Mouse (Mus musculus) limb, embryonic 15.5 days (tissue): Measurements from ENCODE around the gene C1qtnf6. TPM values are rescaled to one million over a fixed set of nuclear protein-coding genes. Genes with fewer than 3 reads are reported as not detected.

ENCODE experiments used
- ATAC-seq: fragments of 200-750 bp; cut with Nextera tagmentation; 2 replicates; pipeline ENCODE4 v1.8.0; 2017; ENCODE audit warnings: low read depth, moderate TSS enrichment; ENCODE audit not compliant: insufficient number of reproducible peaks, low FRiP score, low TSS enrichment
- H3K27ac ChIP-seq: fragments of 300-500 bp; sonication (generic); 2 replicates; pipeline ENCODE4 v1.5.1; 2015; ENCODE audit warnings: moderate library complexity, mild to moderate bottlenecking, inconsistent platforms
- H3K27me3 ChIP-seq: fragments of 300-500 bp; sonication (generic); 2 replicates; pipeline ENCODE4 v1.6.1; 2015; ENCODE audit warnings: inconsistent platforms
- H3K36me3 ChIP-seq: fragments of 300-500 bp; sonication (generic); 2 replicates; pipeline ENCODE4 v1.6.1; 2015; ENCODE audit warnings: inconsistent platforms
- H3K4me1 ChIP-seq: fragments of 300-500 bp; sonication (generic); 2 replicates; pipeline ENCODE4 v1.6.1; 2015; ENCODE audit warnings: inconsistent platforms
- H3K4me2 ChIP-seq: fragments of 300-500 bp; sonication (generic); 2 replicates; pipeline ENCODE4 v1.6.1; 2015; ENCODE audit warnings: mild to moderate bottlenecking, inconsistent platforms
- H3K4me3 ChIP-seq: fragments of 300-500 bp; sonication (generic); 2 replicates; pipeline ENCODE4 v1.5.1; 2015; ENCODE audit warnings: mild to moderate bottlenecking, inconsistent platforms
- H3K9ac ChIP-seq: fragments of 300-500 bp; sonication (generic); 2 replicates; pipeline ENCODE4 v1.6.1; 2015; ENCODE audit warnings: inconsistent platforms
- H3K9me3 ChIP-seq: fragments of 300-500 bp; sonication (generic); 2 replicates; pipeline ENCODE4 v1.6.1; 2016; ENCODE audit warnings: inconsistent platforms
- WGBS: fragments of 180-500 bp; shearing (Covaris S2); methylation state at CpG from one replicate; pipeline ENCODE4 v1.1.7; 2015; 5-methylcytosine and 5-hydroxymethylcytosine counted together
- polyA plus RNA-seq: library from polyadenylated mRNA; unstranded; fragments of >200 nt; fragmentation: Nextera tagmentation; extraction: Ambion mirVana; gene quantifications from 2 replicates; pipeline ENCODE4 v1.2.1, GENCODE M21; 2015

The C1qtnf6 gene
- 52.3 and 60.8 TPM in 2 replicates for polyA plus RNA-seq

DNA sequence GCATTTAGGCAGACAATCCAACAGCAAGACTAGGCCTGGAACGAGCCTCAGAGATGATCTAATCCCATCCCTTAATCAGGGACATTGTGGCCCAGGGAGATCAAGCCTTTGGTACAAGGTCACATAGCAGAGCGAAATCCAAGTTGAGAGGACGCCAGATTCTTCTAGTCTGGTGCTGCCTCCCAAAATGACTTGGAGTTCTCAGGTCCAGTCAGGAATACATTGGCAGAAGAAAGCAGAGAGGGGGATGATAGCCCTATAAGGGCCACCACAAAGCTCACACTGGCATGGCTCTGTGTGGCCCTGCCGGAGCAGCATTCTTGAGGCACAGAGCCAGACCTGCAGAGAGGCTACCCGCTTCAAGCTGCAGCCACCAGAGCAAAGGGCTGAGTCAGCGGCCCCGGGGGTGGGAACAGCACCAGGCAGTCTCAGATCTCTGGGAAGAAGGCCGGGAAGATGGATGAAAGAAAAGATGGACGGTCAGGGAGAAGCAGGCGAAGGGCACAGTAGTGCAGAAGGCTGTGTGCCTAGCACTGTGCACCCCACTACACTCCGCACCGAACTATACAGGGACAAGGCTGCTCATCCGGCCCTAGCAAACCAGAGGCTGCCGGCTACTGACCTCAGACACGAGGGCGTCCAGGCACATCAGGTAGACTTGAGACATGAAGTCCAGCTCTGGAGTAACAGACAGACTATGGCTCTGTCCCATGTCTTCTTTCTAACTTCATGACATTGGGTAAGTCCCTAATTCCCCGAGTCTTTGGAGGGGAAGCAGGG lies at the start of gene C1qtnf6:
Gene C1qtnf6, minus strand, starts transcription at position 746 of the 780 bp plus-strand sequence.
- Histone ChIP-seq H3K36me3 (0 out of 2 replicates have a peak, but pooled peaks cover 3% of the 10 kb centered on the region), H3K4me2 (peak within 1 kb of the TSS; percentile 56), H3K4me1 (peaks cover 46% of the 10 kb centered on the region), H3K9ac (peak within 1 kb of the TSS; percentile 28; the same call in 1 of the 2 replicates), H3K27me3 (no peaks in the 10 kb centered on the region), H3K9me3 (no peaks in the 10 kb centered on the region), H3K27ac (peak within 1 kb of the TSS; percentile 82), H3K4me3 (peak within 1 kb of the TSS; percentile 32)
- ATAC-seq, result no peak
- 69% methylated on average over 17 of the region's 17 CpGs for WGBS

DNA sequence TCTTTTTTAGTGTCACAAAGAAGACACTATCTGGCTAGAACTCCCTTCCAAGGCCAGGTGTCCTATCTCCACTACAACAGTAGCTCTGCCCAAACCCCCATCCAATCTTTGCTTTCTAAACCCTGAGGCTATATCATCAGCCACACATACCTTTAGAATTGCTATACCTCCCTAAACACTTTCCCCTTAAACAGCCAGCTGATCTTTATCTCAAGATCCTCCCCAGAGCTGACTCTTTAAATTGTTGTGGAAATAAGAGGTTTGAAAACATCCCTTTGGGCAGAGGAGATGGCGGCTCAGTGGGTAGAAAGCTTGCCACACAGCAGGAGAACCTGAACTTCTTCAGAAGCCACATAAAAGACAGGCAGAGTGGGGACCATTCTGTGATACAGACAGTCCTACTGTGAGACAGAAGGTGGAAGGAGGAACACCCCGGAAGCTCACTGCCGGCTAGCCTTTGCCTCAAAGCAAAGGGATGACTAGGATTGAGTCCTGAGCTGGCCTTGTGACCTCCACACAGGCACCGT lies 45.1 kb upstream of the C1qtnf6 start:
- H3K4me2 ChIP-seq, result no peak overlapping the region
- 40% methylated on average over 4 of the region's 4 CpGs for WGBS

DNA sequence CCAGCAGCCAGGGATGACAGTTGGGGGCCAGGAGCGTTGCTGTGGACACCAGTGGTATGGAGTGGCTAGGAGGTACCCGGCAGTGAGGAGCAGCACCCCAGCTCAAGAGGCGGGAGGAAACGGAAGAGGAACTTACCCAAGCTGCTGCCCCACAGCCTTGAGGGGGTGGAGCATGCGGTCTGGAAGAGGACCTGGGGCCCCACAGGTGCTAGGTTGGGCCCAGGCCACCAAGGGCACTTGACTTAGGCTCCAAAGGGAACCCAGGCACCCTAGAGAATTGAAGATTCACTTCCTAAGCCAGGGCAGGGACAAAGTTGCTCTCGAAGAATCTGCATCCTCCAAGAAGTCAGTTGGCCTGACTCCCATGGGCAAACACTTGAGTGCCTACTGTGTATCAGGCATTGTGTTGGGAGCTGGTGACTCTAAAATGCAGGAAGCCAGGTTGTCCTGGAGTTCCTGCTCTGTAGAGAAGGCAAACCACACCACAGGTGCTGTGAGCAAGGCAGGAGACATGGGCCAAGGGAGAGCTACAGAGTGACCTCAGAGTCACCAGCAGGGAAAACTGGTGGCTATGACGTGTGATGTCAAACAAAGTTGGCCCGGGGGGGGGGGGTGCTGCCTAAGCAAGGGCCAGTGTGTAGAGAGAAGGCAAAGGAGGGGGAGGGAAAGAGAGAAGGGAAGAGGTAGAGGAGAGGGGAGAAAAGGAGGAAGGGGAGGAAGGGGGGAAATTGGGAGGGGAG lies 41.6 kb upstream of the C1qtnf6 start, which contains the start of gene Rac2:
Gene Rac2, minus strand, starts transcription at position 126 of the 740 bp plus-strand sequence.
- H3K27me3 ChIP-seq, result 0 out of 2 replicates have a peak, but pooled peaks cover 2% of the 10 kb centered on the region
- no peak within 1 kb of the TSS for H3K4me3 ChIP-seq
- no peaks in the 10 kb centered on the region for H3K9me3 ChIP-seq
- no peaks in the 10 kb centered on the region for H3K36me3 ChIP-seq
- WGBS, result 78% methylated on average over 8 of the region's 8 CpGs
- no peaks in the 10 kb centered on the region for H3K4me1 ChIP-seq
- ATAC-seq, result no peak
- H3K27ac ChIP-seq, result no peak within 1 kb of the TSS
- H3K4me2 ChIP-seq, result no peak within 1 kb of the TSS
- no peak within 1 kb of the TSS for H3K9ac ChIP-seq

More for the DNA sequence above, 45.1 kb upstream of the C1qtnf6 start:
- Histone ChIP-seq H3K4me3 (no peak overlapping the region), H3K36me3 (no peaks in the 10 kb centered on the region), H3K4me1 (peaks cover 13% of the 10 kb centered on the region), H3K9ac (no peak overlapping the region), H3K27ac (no peak overlapping the region), H3K9me3 (no peaks in the 10 kb centered on the region), H3K27me3 (0 out of 2 replicates have a peak, but pooled peaks cover 6% of the 10 kb centered on the region)
- no peak for ATAC-seq

GRCm38 (mm10) chr15:78572270-78572600 lies 41.0 kb upstream of the C1qtnf6 start:
- no peak overlapping the region for H3K4me2 ChIP-seq
- no peak overlapping the region for H3K27ac ChIP-seq
- no peaks in the 10 kb centered on the region for H3K36me3 ChIP-seq
- no peak overlapping the region for H3K9ac ChIP-seq
- 0 out of 2 replicates have a peak, but pooled peaks cover 3% of the 10 kb centered on the region for H3K27me3 ChIP-seq
- WGBS, result 88% methylated on average over 5 of the region's 5 CpGs
- ATAC-seq, result no peak
- no peak overlapping the region for H3K4me3 ChIP-seq
- no peaks in the 10 kb centered on the region for H3K9me3 ChIP-seq
- no peaks in the 10 kb centered on the region for H3K4me1 ChIP-seq

DNA sequence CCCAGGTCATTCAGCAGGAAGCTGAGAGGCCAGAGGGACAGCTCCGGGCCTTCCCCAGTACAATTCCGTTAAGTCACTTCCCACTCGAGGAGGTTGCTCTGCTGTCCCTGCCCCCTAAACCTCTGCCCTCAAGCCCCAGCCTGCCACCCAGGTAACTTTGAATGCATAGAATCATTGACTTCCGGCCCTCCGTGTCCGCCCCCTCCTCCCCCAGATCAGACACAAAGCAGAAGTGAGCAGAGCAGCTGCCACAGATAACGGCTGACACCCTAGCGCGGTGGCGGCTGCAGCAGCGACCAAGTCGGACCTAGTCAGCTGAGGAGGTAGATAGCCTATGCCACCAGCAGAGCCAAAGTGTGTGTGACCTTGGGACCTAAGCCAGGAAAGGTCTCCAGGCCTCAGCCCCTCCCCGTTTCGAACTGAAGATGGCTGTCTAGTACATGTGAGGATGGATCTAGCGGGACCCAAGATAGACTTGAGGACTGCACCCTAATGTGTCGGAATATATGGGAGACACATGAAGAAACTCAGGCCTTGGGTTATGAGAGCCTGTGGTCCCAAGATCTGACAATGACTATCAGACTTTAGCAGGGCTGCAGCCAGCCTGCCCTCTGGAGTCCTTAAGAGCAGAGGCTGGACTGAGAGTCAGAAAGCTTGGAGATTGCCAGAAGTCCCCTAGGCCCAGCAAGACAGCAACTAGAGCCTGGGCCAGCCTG lies 40.5 kb upstream of the C1qtnf6 start:
- Histone ChIP-seq H3K27me3 (0 out of 2 replicates have a peak, but pooled peaks cover 3% of the 10 kb centered on the region), H3K9me3 (no peaks in the 10 kb centered on the region), H3K4me1 (no peaks in the 10 kb centered on the region), H3K4me3 (no peak overlapping the region), H3K9ac (no peak overlapping the region), H3K27ac (no peak overlapping the region), H3K4me2 (no peak overlapping the region), H3K36me3 (no peaks in the 10 kb centered on the region)
- WGBS, result 61% methylated on average over 16 of the region's 16 CpGs
- ATAC-seq, result no peak

GRCm38 (mm10) chr15:78570170-78570569 lies 39.0 kb upstream of the C1qtnf6 start:
- no peak for ATAC-seq
- Histone ChIP-seq H3K9me3 (no peaks in the 10 kb centered on the region), H3K27me3 (0 out of 2 replicates have a peak, but pooled peaks cover 3% of the 10 kb centered on the region), H3K4me2 (no peak overlapping the region), H3K9ac (no peak overlapping the region), H3K4me3 (no peak overlapping the region), H3K4me1 (no peaks in the 10 kb centered on the region), H3K27ac (no peak overlapping the region), H3K36me3 (no peaks in the 10 kb centered on the region)
- WGBS, result 85% methylated on average over 5 of the region's 5 CpGs

DNA sequence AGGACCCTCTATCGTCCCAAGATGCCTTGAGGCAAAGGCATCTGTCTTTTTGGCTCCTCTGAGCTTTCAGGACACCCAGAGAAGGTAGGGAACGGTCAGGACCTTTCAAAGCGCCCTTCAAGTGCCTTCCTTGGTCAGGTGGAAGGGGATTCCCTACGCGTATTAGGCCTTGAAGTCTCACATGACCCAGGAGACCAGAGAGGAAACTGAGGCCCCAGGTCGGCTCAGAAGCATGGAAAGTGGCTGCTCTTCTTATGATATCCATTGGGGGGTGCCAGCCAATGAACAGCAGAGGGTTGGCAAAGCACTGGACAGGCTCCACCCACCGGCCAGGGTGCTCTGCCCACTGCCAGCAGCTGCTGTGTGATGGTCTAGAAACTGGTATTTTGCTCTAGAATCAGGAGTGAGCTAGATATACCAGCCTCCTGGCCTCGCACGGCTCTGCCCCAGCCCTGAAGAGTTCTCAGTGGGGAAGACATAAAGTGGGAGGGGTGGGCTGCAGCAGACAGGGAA lies 36.4 kb upstream of the C1qtnf6 start:
- H3K27ac ChIP-seq, result no peak overlapping the region
- WGBS, result 71% methylated on average over 9 of the region's 9 CpGs
- H3K4me3 ChIP-seq, result no peak overlapping the region
- no peaks in the 10 kb centered on the region for H3K9me3 ChIP-seq
- no peaks in the 10 kb centered on the region for H3K4me1 ChIP-seq
- 0 out of 2 replicates have a peak, but pooled peaks cover 3% of the 10 kb centered on the region for H3K27me3 ChIP-seq
- no peaks in the 10 kb centered on the region for H3K36me3 ChIP-seq
- ATAC-seq, result no peak
- no peak overlapping the region for H3K4me2 ChIP-seq
- no peak overlapping the region for H3K9ac ChIP-seq

GRCm38 (mm10) chr15:78564764-78565435 lies 33.7 kb upstream of the C1qtnf6 start:
- H3K4me2 ChIP-seq, result no peak overlapping the region
- no peak overlapping the region for H3K27ac ChIP-seq
- WGBS, result 69% methylated on average over 11 of the region's 11 CpGs

DNA sequence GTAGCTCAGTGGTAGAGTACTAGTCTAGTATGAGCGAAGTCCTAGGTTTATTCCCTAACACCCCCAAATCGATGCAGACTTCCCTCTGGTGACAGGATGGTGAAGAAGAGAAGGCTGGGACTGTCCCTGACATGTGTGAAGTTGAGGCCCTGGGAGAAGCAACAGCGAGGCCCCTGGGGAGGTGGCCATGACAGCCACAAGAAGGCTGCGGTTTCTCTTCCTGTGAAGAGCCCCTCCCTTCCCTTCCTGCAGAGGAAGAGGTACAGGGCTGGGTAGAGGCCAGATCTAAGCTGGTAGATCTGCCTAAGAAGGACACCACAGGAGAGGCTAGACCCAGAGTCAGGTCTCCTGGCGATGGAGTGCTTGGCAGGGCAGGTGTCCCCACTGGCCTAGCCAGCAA lies 32.7 kb upstream of the C1qtnf6 start:
- Histone ChIP-seq H3K4me2 (no peak overlapping the region), H3K9me3 (no peaks in the 10 kb centered on the region), H3K27me3 (0 out of 2 replicates have a peak, but pooled peaks cover 3% of the 10 kb centered on the region), H3K9ac (no peak overlapping the region), H3K27ac (no peak overlapping the region), H3K4me3 (no peak overlapping the region), H3K4me1 (no peaks in the 10 kb centered on the region), H3K36me3 (no peaks in the 10 kb centered on the region)
- no peak for ATAC-seq
- 74% methylated on average over 5 of the region's 5 CpGs for WGBS

More at GRCm38 (mm10) chr15:78564764-78565435, 33.7 kb upstream of the C1qtnf6 start:
- no peak for ATAC-seq
- Histone ChIP-seq H3K4me1 (no peaks in the 10 kb centered on the region), H3K9ac (no peak overlapping the region), H3K36me3 (no peaks in the 10 kb centered on the region), H3K27me3 (0 out of 2 replicates have a peak, but pooled peaks cover 3% of the 10 kb centered on the region), H3K4me3 (no peak overlapping the region), H3K9me3 (no peaks in the 10 kb centered on the region)

DNA sequence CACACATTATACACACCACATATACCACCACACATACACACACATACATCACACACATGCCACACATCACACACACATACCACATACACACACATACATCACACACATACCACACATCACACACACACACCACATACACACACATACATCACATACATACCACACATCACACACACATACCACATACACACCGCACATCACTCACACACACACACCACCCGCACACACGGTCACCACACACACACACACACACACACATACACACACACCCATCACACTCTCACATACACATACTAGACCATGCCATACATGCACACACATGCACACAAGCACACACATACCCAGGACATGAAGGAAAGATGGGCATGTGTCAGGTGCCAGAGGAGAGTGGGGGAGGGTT lies 32.1 kb upstream of the C1qtnf6 start:
- Histone ChIP-seq H3K4me3 (no peak overlapping the region), H3K27ac (no peak overlapping the region), H3K27me3 (0 out of 2 replicates have a peak, but pooled peaks cover 3% of the 10 kb centered on the region), H3K9me3 (no peaks in the 10 kb centered on the region), H3K4me1 (no peaks in the 10 kb centered on the region), H3K4me2 (no peak overlapping the region), H3K9ac (no peak overlapping the region), H3K36me3 (no peaks in the 10 kb centered on the region)
- ATAC-seq, result no peak
- WGBS, result 94% methylated on average over 3 of the region's 3 CpGs
